Mouse (Mus musculus) neural tube, embryonic 11.5 days (tissue): ENCODE measurements around the gene Nprl3. TPM values are rescaled to one million over a fixed set of nuclear protein-coding genes. Genes with fewer than 3 reads are reported as not detected.

Experiments used
- ATAC-seq: fragments of 200-750 bp; cut with Nextera tagmentation; 2 replicates; pipeline ENCODE4 v1.8.0; 2017; ENCODE audit warnings: moderate number of reproducible peaks, mild to moderate bottlenecking, moderate TSS enrichment, moderate library complexity; ENCODE audit not compliant: insufficient read depth, low FRiP score, low TSS enrichment
- DNase-seq: peaks from one replicate; pipeline ENCODE4 v3.0.0-alpha.2; 2015; ENCODE audit warnings: low spot score
- H3K27ac ChIP-seq: fragments of 300-500 bp; sonication (generic); 2 replicates; pipeline ENCODE4 v1.5.1; 2014; ENCODE audit warnings: low read depth, mild to moderate bottlenecking, low read length
- H3K27me3 ChIP-seq: fragments of 300-500 bp; sonication (generic); 2 replicates; pipeline ENCODE4 v1.6.1; 2014; ENCODE audit warnings: mild to moderate bottlenecking, low read length, mixed read lengths; ENCODE audit not compliant: control insufficient read depth, insufficient read depth
- H3K36me3 ChIP-seq: fragments of 300-500 bp; sonication (generic); 2 replicates; pipeline ENCODE4 v1.6.1; 2014; ENCODE audit warnings: mild to moderate bottlenecking, low read length, moderate library complexity, mixed read lengths; ENCODE audit not compliant: control insufficient read depth, insufficient read depth
- H3K4me1 ChIP-seq: fragments of 300-500 bp; sonication (generic); 2 replicates; pipeline ENCODE4 v1.6.1; 2014; ENCODE audit warnings: low read length, mixed read lengths; ENCODE audit not compliant: control insufficient read depth, insufficient read depth
- H3K4me2 ChIP-seq: fragments of 300-500 bp; sonication (generic); 2 replicates; pipeline ENCODE4 v1.6.1; 2014; ENCODE audit warnings: low read depth, mild to moderate bottlenecking, moderate library complexity
- H3K4me3 ChIP-seq: fragments of 300-500 bp; sonication (generic); 2 replicates; pipeline ENCODE4 v1.5.1; 2014; ENCODE audit warnings: low read depth, low read length
- H3K9ac ChIP-seq: fragments of 300-500 bp; sonication (generic); 2 replicates; pipeline ENCODE4 v1.6.1; 2014; ENCODE audit warnings: mild to moderate bottlenecking, low read length
- H3K9me3 ChIP-seq: fragments of 300-500 bp; sonication (generic); 2 replicates; pipeline ENCODE4 v1.6.1; 2016; ENCODE audit warnings: low read length; ENCODE audit not compliant: control insufficient read depth
- WGBS: fragments of 180-500 bp; shearing (Covaris S2); extraction: QIAGEN DNeasy Blood & Tissue Kit; methylation state at CpG from one replicate; pipeline ENCODE4 v1.1.7; 2014; 5-methylcytosine and 5-hydroxymethylcytosine counted together
- polyA plus RNA-seq: library from polyadenylated mRNA; unstranded; fragments of >200 nt; fragmentation: Nextera tagmentation; extraction: Ambion mirVana; gene quantifications from 2 replicates; pipeline ENCODE4 v1.2.1, GENCODE M21; 2014

Nprl3 gene
- polyA plus RNA-seq, 1 experiment from 2014 or later = 33.0 TPM

- H3K4me2 ChIP-seq = no peak overlapping the region
- peaks cover 6% of the 10 kb centered on the region for H3K36me3 ChIP-seq
- H3K9me3 ChIP-seq = no peaks in the 10 kb centered on the region
- no peak for ATAC-seq
- H3K4me1 ChIP-seq = peaks cover 10% of the 10 kb centered on the region
- WGBS = 91% methylated on average over 3 of the region's 3 CpGs
- H3K27ac ChIP-seq = no peak overlapping the region
- no peak overlapping the region for H3K4me3 ChIP-seq
- peaks cover 4% of the 10 kb centered on the region; the same call in 1 of the 2 replicates for H3K27me3 ChIP-seq
- DNase-seq = no peak
- no peak overlapping the region for H3K9ac ChIP-seq
Measured at GRCm38 (mm10) chr11:32228292-32228845, 39.1 kb downstream of the Nprl3 start.

GRCm38 (mm10) chr11:32227555-32227954, 40.0 kb downstream of the Nprl3 start:
- Histone ChIP-seq H3K9me3 (no peaks in the 10 kb centered on the region), H3K4me3 (no peak overlapping the region)

GRCm38 (mm10) chr11:32227041-32227440, 40.5 kb downstream of the Nprl3 start:
- Histone ChIP-seq H3K36me3 (peaks cover 6% of the 10 kb centered on the region), H3K4me3 (peak overlapping the region; percentile 67), H3K4me1 (peaks cover 18% of the 10 kb centered on the region), H3K27me3 (peaks cover 6% of the 10 kb centered on the region; the same call in 1 of the 2 replicates), H3K9ac (peak overlapping the region; percentile 81), H3K9me3 (no peaks in the 10 kb centered on the region), H3K4me2 (peak overlapping the region; percentile 79), H3K27ac (no peak overlapping the region)
- WGBS = 59% methylated on average over 1 of the region's 1 CpGs
- ATAC-seq (no peak), DNase-seq (no peak)

More at GRCm38 (mm10) chr11:32227555-32227954, 40.0 kb downstream of the Nprl3 start:
- Histone ChIP-seq H3K9ac (no peak overlapping the region), H3K36me3 (peaks cover 6% of the 10 kb centered on the region), H3K4me1 (peaks cover 13% of the 10 kb centered on the region), H3K27me3 (peaks cover 4% of the 10 kb centered on the region; the same call in 1 of the 2 replicates), H3K4me2 (no peak overlapping the region), H3K27ac (no peak overlapping the region)
- ATAC-seq = no peak
- DNase-seq = no peak
- 95% methylated on average over 9 of the region's 9 CpGs for WGBS

- WGBS = 4% methylated on average over 47 of the region's 47 CpGs
- DNase-seq = peak; percentile 88
- Histone ChIP-seq H3K4me3 (peak within 1 kb of the TSS; percentile 67), H3K36me3 (peaks cover 2% of the 10 kb centered on the region; the same call in 1 of the 2 replicates), H3K4me2 (peak within 1 kb of the TSS; percentile 79), H3K9me3 (no peaks in the 10 kb centered on the region), H3K27ac (peak within 1 kb of the TSS; percentile 11), H3K4me1 (peaks cover 21% of the 10 kb centered on the region), H3K9ac (peak within 1 kb of the TSS; percentile 81), H3K27me3 (peaks cover 6% of the 10 kb centered on the region; the same call in 1 of the 2 replicates)
- ATAC-seq = peak; percentile 84
Measured at GRCm38 (mm10) chr11:32226124-32226871, 41.2 kb downstream of the Nprl3 start, which contains the start of gene Mpg. TSS of gene Mpg (plus strand) at chr11:32226505.

- Histone ChIP-seq H3K9me3 (no peaks in the 10 kb centered on the region), H3K9ac (no peak overlapping the region), H3K4me2 (no peak overlapping the region; the same call in 1 of the 2 replicates), H3K4me1 (peaks cover 21% of the 10 kb centered on the region), H3K4me3 (peak overlapping the region; percentile 67; the same call in 1 of the 2 replicates), H3K27ac (peak overlapping the region; percentile 11), H3K36me3 (peaks cover 2% of the 10 kb centered on the region; the same call in 1 of the 2 replicates), H3K27me3 (peaks cover 6% of the 10 kb centered on the region; the same call in 1 of the 2 replicates)
- 60% methylated on average over 7 of the region's 7 CpGs for WGBS
- DNase-seq = no peak
- ATAC-seq = no peak
Measured at GRCm38 (mm10) chr11:32225222-32226104, 42.0 kb downstream of the Nprl3 start.

- Histone ChIP-seq H3K4me1 (peaks cover 21% of the 10 kb centered on the region), H3K4me2 (no peak overlapping the region), H3K36me3 (no peaks in the 10 kb centered on the region; the same call in 1 of the 2 replicates), H3K4me3 (no peak overlapping the region), H3K9me3 (no peaks in the 10 kb centered on the region), H3K9ac (no peak overlapping the region), H3K27ac (peak overlapping the region; percentile 11; the same call in 1 of the 2 replicates), H3K27me3 (peaks cover 6% of the 10 kb centered on the region; the same call in 1 of the 2 replicates)
- DNase-seq = peak; percentile 38
- no peak for ATAC-seq
- 35% methylated on average over 4 of the region's 4 CpGs for WGBS
Measured at GRCm38 (mm10) chr11:32224468-32225139, 42.9 kb downstream of the Nprl3 start.

- no peak overlapping the region for H3K9ac ChIP-seq
- no peak for DNase-seq
- H3K4me1 ChIP-seq = peaks cover 24% of the 10 kb centered on the region
- no peak for ATAC-seq
- 63% methylated on average over 4 of the region's 4 CpGs for WGBS
- no peak overlapping the region for H3K4me2 ChIP-seq
- H3K36me3 ChIP-seq = no peaks in the 10 kb centered on the region
- H3K27ac ChIP-seq = no peak overlapping the region
- H3K4me3 ChIP-seq = no peak overlapping the region
- no peaks in the 10 kb centered on the region for H3K9me3 ChIP-seq
- H3K27me3 ChIP-seq = peaks cover 6% of the 10 kb centered on the region; the same call in 1 of the 2 replicates
Measured at GRCm38 (mm10) chr11:32223297-32223967, 44.1 kb downstream of the Nprl3 start.
